Mouse (Mus musculus) urinary bladder, adult 18-20 months (tissue): ENCODE measurements around the gene Ubxn2a.
"Not testable (repeated sequence)": the region's sequence is repeated elsewhere in the genome, so short reads cannot be mapped to it uniquely, and the experiment has no call there.

Source experiments
- DNase-seq, 2 experiments: peaks; one replicate each; pipeline ENCODE4 v3.0.0; 2022; ENCODE audit warnings: low spot score in 2 of 2, mixed read lengths in 2 of 2

Ubxn2a gene

DNA sequence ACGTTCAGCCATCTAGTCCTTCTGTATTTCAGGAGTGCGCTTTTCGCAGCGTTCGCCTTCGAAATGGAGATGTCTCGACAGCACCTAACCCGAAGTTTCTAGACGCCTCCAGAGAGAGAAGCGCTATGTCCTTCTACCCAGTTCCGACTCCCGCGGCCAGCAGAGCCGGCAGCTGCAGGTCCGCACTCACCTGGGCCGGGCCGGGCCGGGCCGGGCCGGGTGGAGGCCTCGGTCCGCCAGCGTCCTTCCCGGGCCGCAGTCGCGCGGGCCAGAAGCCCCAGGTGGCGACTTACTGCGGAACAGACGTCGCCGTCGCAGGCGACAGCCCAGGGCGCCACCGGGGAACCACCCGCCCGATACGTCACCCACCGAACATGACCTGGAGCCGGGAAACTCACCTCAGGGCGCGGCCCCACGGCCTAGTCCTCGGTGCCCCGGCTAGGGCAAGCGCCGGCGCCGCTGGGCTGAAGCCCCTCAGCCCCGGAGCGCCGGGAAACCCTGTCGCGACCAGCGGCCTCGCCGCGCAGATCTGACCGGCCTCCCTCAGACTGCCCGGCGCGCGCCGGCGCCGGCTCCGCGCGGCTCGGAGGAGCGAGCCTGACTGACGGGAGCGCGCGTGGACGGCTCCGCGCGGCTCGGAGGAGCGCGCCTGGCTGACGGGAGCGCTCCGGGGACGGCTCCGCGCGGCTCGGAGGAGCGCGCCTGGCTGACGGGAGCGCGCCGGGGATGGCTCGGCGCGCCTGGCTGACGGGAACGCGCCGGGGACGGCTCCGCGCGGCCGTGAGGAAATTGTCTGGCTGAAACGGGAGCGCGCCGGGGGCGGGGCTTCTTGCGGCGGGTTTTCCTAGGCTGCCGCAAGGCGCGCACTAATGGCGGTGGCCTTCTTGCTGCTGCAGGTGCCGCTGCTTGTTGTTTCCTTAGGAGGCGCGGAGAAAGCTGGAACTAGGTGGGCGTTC, at the start of gene Ubxn2a:
Ubxn2a (minus strand) TSS at position 755 of the 956 bp plus-strand sequence.
- DNase-seq, result peak; percentile 88 to 93

DNA sequence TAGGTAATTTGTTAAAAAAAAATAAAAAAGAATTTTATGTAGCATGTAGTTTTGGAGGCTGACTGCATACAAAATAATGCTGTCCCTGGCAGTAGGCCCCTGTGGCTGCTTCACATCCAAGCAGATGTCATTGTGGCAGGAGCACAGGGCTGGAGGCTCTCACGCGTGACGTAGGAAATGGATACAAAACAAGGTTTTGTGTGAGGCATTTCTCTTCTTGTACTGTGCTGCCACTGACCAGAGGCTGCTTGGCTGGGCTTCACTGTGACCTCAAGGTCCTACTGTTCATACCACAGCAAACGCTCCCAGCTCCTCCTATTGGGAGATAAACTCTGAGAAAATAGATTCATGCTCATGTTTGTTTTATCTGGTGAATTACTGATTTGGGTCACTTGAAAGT, 45.7 kb upstream of the Ubxn2a start:
- DNase-seq, result no peak

DNA sequence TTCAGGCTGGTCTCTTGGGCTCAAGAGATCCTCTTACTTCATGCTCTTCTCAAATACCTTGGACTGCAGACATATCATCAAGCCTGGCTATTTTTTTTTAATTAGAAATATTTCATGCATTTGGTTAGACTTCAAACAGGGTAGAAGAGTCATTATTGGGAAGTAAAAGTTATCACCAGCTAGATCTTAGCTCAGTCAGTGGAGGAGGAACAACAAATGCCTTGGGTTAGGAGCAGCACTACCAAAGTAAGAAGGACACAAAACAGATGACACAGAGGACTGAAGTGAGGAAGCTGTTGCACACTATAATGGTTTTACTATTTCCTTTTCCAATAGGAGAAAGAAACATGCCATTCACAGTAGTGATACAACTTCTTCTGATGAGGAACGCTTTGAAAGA, 44.8 kb upstream of the Ubxn2a start:
- no peak for DNase-seq

DNA sequence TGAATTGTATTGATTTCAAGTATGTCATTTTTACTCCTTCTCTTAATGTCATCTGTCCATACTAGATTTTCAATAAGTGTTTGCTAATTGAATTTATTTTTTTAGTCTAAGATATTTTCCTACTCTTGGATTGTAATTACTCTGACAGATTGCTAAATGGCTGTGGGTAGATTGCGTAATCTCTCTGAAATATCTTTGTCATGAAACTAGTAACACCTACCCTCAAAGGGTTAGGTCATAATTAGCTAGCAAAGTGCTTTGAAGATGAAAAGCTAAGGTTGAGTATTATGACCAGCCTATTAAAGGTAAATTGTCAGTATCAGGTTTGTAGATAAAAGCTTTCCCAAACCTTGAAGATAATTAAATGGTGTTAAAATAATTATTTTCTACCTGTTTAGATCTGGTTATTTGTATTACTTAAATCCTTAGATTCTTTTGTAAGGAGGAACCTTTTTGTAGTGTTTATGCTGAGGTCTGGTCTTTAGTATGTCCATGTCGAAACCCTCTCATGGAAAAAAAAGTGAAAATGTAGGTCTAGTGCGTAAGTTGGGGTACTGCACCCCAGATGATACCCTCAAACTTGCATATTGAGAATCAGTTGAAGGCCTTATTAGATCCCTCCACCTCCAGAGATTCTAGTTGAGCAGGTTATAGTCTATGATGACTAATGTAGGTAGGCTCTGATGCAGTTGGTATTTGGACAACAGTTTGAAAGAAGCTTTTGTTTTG, 23.5 kb upstream of the Ubxn2a start:
- DNase-seq, result no peak

DNA sequence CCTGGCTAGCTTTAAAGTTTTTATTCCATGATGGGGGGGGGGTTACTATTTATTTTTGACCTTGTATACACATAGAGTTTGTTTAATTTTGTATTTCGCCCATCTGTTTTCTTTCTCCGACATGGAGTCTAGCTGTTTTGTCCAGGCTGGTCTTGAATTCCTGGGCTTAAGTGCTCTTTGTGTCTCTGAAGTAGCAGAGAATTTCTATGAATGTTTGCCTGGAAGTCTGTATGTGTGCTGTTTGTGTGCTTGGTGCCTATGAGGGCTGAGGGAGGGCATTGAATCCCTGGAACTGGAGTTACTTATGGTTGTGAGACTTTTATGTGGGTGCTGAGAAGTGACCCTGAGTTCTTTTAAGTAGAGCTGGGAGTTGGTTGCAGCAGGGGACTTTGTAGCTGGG, 20.7 kb upstream of the Ubxn2a start:
- DNase-seq, result no peak

DNA sequence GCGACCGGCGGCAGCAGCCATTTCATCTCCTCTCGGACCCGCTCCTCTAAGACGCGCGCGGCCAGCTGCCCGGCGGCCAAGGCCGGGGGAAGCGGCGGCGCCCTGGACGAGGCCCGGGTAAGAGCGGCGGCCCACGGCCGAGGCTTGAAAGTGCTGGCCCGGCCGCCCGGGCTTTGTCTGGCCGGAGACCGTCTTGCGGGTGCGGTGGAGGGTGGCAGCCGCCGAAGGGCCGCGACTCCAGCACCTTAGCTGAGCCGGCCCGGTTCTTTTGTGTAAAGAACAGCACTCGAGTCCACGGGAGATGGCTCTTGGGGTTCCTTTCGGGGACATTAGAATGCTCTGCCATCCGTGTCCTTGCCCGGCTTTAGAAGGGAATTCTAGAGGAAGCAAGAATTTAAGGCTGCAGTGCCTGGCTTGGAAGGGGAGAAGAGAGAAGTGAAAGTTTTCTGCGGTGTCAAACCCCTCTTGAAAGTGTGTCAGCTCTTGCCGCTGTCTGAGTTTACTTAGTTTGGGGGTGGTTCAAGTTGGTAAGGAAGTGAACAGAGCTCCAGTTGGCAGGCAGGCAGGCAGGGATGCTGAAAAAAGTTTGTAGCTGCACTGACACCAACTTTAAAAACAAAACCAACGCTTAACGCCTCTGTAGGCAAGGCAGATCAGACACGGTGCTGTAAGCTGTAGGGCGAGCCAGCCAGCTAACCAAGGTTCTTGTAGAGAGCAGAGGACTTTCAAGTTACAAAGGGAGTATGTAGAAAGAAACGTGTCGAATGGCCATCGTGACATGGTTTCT, 10.5 kb upstream of the Ubxn2a start:
- DNase-seq, result peak; percentile 48 to 67

DNA sequence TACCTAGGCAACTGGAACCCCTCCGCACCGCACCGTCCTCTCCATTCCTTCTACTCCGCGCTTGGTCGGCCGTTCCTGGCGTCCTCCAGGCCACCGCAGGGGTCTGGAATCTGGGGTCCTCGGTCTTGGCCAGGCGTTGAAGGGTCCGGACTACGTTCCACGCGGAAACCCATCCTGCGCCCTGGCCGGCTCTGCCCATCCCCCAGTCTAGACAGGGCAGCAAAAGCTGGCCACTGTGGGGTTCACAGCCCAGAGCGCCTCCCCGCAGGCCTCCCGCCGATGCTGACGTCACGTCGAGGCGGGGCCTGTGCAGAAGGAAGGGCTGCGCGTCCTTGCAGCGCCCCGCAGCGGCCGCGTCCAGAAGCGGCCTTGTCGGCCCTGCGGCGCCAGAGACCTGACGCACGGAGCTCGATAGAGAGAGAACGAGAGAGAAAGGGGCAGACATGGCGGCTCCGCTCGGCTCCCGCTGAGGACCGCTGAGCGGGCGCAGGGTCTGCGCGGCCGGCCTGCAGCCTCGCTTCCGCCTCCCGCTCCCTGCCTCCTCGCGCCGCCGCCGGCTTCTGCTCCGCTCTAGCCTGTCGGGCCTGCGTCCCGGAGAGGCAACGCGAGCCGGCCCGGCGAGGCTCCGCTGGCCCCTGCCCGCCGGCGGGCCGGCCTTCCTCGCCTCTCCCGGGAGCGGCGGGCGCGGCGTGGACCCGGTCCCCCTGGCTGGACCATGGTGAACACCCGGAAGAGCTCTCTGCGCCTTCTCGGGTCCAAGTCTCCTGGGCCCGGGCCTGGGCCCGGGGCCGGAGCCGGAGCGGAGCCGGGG, 9.7 kb upstream of the Ubxn2a start, which contains the start of gene Atad2b:
Atad2b (plus strand) TSS at position 360 of the 811 bp plus-strand sequence.
- DNase-seq, result peak; percentile 96

DNA sequence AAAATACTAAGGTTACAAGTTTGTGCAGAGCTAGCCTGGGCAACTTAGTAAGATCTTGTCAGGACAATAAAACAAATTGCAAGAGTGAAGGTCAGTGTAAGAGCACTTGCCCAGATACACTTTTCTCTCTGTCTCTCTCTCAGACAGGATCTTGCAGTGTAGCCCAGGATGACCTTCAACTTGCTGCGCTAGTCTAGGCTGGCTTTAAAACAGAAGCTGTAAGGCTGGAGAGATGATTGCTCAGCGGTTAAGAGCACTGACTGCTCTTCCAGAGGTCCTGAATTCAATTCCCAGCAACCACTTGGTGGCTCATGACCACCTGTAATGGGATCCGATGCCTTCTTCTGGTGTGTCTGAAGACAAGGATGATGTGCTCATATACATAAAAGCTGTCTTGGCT, 7.4 kb upstream of the Ubxn2a start:
- no peak for DNase-seq

DNA sequence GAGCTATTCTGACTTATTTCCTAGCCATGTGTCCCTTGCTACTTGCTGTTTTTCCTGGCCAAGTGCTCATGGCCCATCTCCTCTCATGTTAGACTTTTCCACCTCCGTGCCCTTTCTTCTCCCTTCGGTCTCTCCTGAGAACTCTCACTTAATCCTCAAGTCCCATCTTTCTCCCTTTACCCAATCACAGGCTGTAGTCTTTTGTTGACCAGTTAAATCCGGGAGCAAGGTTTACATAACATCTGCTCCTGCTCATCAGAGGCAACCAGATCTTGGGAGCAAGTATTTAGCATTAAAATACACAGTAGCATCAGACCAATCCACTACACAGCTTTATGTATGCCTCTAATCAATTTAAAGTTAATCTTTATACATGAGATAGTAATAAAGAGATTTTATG, 6.9 kb upstream of the Ubxn2a start:
- no peak for DNase-seq

DNA sequence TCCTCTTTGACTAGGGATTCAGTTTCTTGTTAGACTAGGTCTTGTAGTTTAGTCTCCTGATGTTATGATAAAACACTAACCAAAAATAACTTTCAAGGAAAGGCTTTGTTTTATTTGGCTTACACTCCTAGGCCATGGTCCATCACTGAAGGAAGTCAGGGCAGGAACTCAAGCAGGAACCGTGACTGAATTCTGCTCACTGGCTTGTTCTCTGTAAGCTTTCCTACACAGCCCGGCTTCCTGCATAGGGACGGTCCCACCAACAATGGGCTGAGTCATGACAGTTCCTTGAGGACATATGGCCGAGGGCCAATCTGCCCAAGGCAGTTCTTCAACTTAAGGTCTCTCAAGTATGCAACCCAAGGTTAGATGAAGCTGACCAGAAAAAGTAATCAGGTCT, 4.2 kb upstream of the Ubxn2a start:
- DNase-seq, result no peak

DNA sequence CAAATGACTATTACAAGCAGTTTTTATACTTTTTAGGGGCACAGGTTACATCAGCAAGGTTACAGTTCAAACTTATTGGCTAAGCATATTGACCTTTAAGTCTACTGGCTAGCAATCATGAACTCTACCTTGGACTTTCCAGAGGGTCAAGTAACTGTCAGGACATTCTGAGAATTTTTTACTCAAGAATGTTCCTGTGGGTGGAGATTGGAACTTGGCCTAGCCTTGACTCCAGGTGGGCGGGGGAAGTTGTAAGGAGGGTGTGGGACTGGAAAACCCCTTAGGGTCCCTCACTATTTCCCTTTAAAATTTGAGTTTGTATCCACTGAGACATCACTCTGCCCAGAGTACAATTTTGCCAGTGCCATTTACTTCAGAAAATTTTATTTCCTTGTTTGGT, 3.0 kb upstream of the Ubxn2a start:
- DNase-seq, result not testable (repeated sequence)

DNA sequence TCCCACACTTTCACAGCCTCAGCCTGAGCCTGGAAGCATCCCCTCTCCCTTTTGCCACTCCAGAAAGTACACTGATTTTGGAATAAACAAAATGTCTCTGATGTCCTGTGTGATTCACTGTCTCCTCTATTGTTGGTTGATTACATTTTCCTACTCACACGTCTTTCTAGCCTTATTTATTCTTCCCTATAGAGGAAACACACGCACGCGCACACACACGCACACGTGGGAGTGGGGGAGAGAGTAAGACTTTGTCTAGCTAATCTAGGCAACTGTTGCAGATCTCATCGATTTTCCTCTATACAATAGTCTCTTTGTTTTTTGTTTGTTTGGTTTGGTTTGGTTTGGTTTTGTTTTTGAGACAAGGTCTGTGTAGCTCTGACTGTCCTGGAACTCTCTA, 886 bp upstream of the Ubxn2a start:
- DNase-seq, result no peak

DNA sequence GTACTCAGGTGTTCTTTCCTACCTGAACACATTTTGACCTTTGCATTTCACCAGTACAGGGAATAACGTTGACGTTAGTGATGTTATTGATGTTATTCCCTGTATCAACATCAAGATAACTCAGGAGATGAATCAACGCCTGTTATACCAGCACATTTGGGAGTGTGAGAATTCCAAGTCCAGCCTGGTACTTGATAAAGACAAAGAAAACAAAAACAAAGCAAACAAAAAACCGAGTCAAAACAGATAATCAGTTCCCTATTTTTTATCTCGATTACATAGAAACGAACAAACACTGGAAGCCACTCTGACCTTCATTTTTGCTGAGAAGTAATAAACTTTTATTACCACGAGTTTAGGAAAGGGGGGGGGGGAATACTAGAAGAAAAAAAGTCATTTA, 1.0 kb downstream of the Ubxn2a start:
- DNase-seq, result no peak

DNA sequence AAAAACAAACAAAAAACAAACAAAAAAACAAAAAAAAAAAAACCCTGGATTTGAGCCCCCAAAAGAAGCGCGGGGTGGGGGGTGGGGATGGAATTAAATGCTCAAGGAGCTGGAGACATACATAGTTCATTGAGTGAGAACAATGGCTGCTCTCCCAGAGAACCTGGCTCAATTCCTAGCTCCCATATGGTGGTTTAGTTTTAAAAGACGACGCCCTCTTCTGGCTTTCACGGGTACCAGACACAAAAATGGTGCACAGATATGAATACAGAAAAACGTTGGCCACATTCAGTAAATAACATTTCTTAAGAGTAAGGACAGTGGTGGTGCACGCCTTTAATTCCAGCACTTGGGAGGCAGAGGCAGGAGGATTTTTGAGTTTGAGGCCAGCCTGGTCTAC, 1.6 kb downstream of the Ubxn2a start:
- no peak for DNase-seq

DNA sequence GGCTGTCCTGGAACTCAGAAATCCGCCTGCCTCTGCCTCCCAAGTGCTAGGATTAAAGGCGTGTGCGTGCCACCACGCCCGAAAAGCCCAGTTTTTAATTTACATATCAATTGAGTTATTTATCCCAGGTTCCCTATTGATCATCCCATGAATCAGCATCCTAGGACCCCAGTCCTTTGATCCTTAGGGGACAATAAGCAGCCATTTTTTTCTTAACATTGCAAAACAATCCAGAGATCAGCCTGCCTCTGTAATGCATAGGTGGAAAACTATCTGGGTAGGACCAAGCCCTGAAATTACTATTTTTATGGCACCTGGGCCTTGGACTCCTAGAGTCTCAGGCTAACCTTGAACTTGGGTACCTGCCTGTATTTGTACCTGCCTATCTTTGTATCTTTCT, 9.5 kb downstream of the Ubxn2a start:
- no peak for DNase-seq

DNA sequence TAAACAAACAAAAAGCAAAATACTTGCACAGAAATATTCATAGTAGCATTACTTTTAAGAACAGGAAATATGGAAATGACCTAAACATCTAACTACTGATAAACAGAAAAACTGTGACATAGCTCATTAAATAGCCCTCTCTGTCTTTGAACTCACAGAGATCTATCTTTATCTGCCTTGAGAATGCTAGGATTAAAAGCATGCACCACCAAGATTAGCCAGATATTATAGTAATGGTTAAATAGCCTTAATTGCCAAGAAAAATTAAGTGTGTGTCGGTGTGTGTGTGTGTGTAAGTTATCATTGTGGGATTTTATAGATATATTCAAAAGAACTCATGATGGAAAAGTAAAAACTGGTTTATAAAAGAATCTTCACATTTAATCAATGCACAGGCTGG, 17.6 kb downstream of the Ubxn2a start:
- no peak for DNase-seq

DNA sequence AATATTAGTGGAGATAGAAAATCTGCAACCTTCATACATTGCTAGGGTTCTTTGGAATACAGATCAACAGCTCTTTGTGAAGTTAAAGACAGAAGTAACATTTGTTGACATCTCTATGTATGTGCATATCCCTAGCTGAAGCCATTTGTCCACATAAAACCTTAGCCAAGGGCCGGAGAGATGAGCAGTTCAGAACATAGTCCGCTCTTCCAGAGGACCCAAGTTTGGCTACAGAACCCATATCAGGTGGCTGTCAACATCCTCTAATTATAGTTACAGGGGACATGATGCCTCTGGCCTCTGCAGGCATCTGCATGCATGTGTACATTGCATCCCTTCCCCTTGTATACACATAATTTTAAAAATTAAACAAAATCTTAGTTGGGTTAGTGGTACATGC, 18.3 kb downstream of the Ubxn2a start:
- no peak for DNase-seq

DNA sequence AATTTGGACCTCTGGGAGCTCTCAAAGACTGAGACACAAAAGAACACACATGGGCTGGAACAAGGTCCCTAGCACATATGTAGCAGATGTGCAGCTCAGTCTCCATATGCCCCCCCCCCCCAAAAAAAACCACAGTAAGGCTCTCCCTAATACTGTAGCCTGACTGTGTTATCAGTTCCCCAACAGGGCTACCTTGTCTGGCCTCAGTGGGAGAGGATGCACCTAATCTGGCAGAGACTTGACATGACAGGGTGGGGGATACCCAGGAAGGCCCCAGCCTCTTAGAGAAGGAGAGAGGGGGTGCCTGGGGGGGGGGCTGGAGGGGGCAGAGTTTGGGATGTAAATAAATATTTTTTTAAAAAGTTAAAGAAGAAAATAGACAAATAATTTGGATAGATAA, 18.8 kb downstream of the Ubxn2a start:
- DNase-seq, result no peak

DNA sequence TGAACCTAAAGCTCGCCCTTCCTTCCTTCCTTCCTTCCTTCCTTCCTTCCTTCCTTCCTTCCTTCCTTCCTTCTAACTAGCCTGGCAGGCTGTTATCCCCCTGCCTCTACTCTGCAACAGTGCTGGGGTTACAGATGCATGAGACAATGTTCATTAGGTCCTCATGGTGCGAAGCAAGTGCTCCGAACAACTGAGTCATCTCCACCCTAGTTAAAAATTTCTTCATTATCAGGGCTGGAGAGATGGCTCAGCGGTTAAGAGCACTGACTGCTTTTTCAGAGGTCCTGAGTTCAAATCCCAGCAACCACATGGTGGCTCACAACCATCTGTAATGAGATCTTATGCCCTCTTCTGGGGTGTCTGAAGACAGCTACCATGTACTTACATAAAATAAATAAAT, 20.9 kb downstream of the Ubxn2a start:
- DNase-seq, result not testable (repeated sequence)

DNA sequence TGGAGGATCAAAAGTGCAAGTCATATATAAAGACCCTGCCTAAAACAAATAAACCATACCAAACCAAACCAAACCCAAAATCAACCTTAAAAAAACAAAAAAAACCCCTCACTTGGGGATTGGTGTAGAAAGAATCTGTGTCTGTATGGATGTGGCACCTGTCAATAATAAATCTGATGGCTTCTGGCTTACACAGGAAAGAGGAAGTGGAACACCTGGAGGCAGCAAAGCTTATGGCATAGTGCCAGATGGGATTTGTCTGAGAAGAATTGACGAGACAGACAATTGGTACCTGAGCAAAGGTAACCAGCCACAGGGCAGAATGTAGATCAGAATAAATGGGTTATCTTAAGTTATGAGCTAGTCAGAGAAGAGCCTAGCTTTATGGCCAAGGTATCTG, 22.4 kb downstream of the Ubxn2a start:
- DNase-seq, result no peak

DNA sequence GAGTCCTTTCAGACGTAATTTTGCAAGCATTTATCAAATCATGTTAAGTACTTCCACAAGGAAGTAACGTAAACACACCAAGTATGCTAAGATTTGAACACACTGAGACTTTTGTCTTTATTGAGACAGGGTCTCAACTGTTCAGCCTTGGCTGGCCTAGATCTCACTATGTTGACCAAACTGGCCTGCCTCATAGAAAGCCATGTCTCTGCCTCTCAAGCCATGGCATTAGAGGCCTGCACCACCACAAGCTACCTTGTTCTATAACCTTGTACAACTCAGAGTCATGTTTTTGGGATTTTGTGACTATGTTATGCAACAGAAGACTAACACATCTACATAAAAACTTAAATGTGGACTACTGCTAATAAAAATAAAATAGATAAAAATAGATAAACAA, 25.4 kb downstream of the Ubxn2a start:
- no peak for DNase-seq
